Mouse (Mus musculus) G1E (cell line): ENCODE measurements around the gene Phykpl. TPM values are rescaled to one million over a fixed set of nuclear protein-coding genes. Genes with fewer than 3 reads are reported as not detected.
"Not testable (repeated sequence)": the region's sequence is repeated elsewhere in the genome, so short reads cannot be mapped to it uniquely, and the experiment has no call there.

Experiments
- ATAC-seq: 2 replicates; pipeline ENCODE4 v1.8.0; 2016; ENCODE audit warnings: mild to moderate bottlenecking; ENCODE audit not compliant: insufficient number of reproducible peaks, poor library complexity, low FRiP score, severe bottlenecking; ENCODE audit errors: extremely low read depth
- DNase-seq: peaks from one replicate; pipeline ENCODE4 v3.0.0; 2012; ENCODE audit warnings: low spot score
- H3K27me3 ChIP-seq: 2 replicates; pipeline ENCODE4 v1.6.1; 2012; ENCODE audit warnings: mild to moderate bottlenecking, low read length, inconsistent platforms; ENCODE audit not compliant: insufficient read depth
- H3K36me3 ChIP-seq: replicated peaks from 2 replicates; pipeline ENCODE3; 2012; ENCODE audit warnings: mild to moderate bottlenecking, inconsistent platforms
- H3K4me1 ChIP-seq: 2 replicates; pipeline ENCODE4 v1.6.1; 2012; ENCODE audit warnings: low read depth, low read length, inconsistent platforms, mixed read lengths; ENCODE audit not compliant: insufficient read depth
- H3K4me3 ChIP-seq: 2 replicates; pipeline ENCODE4 v1.5.1; 2012; ENCODE audit warnings: low read depth, mild to moderate bottlenecking, inconsistent platforms, low read length, moderate library complexity, mixed read lengths
- H3K9me3 ChIP-seq: replicated peaks from 2 replicates; pipeline ENCODE4 v1.6.1; 2012; ENCODE audit warnings: inconsistent platforms
- CTCF ChIP-seq: IDR thresholded peaks from 2 replicates; pipeline ENCODE4 v1.5.1; 2012; ENCODE audit warnings: low read depth, low read length, inconsistent platforms, mixed read lengths
- GATA1 ChIP-seq: IDR thresholded peaks from 2 replicates; pipeline ENCODE4 v1.6.1; 2012; ENCODE audit warnings: borderline replicate concordance, low read length, inconsistent platforms, mixed read lengths
- GATA2 ChIP-seq: IDR thresholded peaks from 2 replicates; pipeline ENCODE4 v1.6.1; 2012; ENCODE audit warnings: low read depth, low read length, inconsistent platforms, borderline replicate concordance
- POLR2AphosphoS5 ChIP-seq: IDR thresholded peaks from 2 replicates; pipeline ENCODE4 v1.6.1; 2012; ENCODE audit warnings: low read depth, low read length, inconsistent platforms; ENCODE audit not compliant: insufficient replicate concordance
- TAL1 ChIP-seq: conservative IDR thresholded peaks from 2 replicates; pipeline ENCODE4 v1.6.1; 2012; ENCODE audit warnings: low read depth, low read length, inconsistent platforms, mixed read lengths
- polyA plus RNA-seq: library from polyadenylated mRNA; stranded (reverse); fragments of >175 nt; gene quantifications from 2 replicates; pipeline ENCODE4 v1.2.3, GENCODE M21; 2012
- total RNA-seq, 2 experiments: library from RNA; stranded (forward) in 1 of 2; stranded (reverse) in 1 of 2; fragments of 200-1000 nt in 1 of 2; fragments of >200 nt in 1 of 2; fragmentation: Nextera tagmentation in 1 of 2; gene quantifications; 2 replicates each; pipeline ENCODE4 v1.2.3; 2014 to 2017

Phykpl gene
- total and polyA plus RNA-seq, 3 experiments = 11.0 to 52.0 (median 49.3) TPM

GRCm38 (mm10) chr11:51602253-51602652 lies 17.7 kb downstream of the Phykpl start:
- Histone ChIP-seq H3K9me3 (no peaks in the 10 kb centered on the region), H3K4me3 (peak overlapping the region; percentile 48; the same call in 1 of the 2 replicates), H3K27me3 (no peaks in the 10 kb centered on the region), H3K36me3 (peaks cover 89% of the 10 kb centered on the region), H3K4me1 (peaks cover 70% of the 10 kb centered on the region)
- DNase-seq (no peak), ATAC-seq (no peak)
- no peak for TF ChIP-seq TAL1
- no peak for TF ChIP-seq POLR2AphosphoS5

- DNase-seq (peak; percentile 75), ATAC-seq (no peak)
- no peak for TF ChIP-seq GATA1
- no peak for TF ChIP-seq GATA2
- no peak for TF ChIP-seq CTCF
- TF ChIP-seq POLR2AphosphoS5 = peak; percentile 84; the same call in 1 of the 2 replicates
- TF ChIP-seq TAL1 = no peak
- Histone ChIP-seq H3K4me3 (peak overlapping the region; percentile 96), H3K27me3 (no peaks in the 10 kb centered on the region), H3K9me3 (no peaks in the 10 kb centered on the region), H3K36me3 (peaks cover 53% of the 10 kb centered on the region), H3K4me1 (peaks cover 66% of the 10 kb centered on the region)
Measured at GRCm38 (mm10) chr11:51605602-51606446, 21.3 kb downstream of the Phykpl start.

GRCm38 (mm10) chr11:51606447-51607095 lies 22.0 kb downstream of the Phykpl start, which contains the start of gene Hnrnpab:
Gene Hnrnpab (minus strand): TSS chr11:51606847.
- peaks cover 46% of the 10 kb centered on the region for H3K36me3 ChIP-seq
- peak within 1 kb of the TSS; percentile 96 for H3K4me3 ChIP-seq
- DNase-seq (peak; percentile 96), ATAC-seq (peak; percentile 75)
- TF ChIP-seq POLR2AphosphoS5 = no peak; the same call in 1 of the 2 replicates
- TF ChIP-seq TAL1 = no peak
- no peak for TF ChIP-seq GATA2
- no peak for TF ChIP-seq GATA1
- TF ChIP-seq CTCF = no peak
- no peaks in the 10 kb centered on the region for H3K9me3 ChIP-seq
- H3K27me3 ChIP-seq = no peaks in the 10 kb centered on the region
- H3K4me1 ChIP-seq = peaks cover 59% of the 10 kb centered on the region

GRCm38 (mm10) chr11:51607096-51607738 lies 22.7 kb downstream of the Phykpl start:
- no peak for TF ChIP-seq POLR2AphosphoS5
- no peak for TF ChIP-seq CTCF
- no peak for TF ChIP-seq GATA1
- TF ChIP-seq TAL1 = no peak
- TF ChIP-seq GATA2 = no peak
- Histone ChIP-seq H3K4me3 (peak overlapping the region; percentile 96), H3K4me1 (peaks cover 53% of the 10 kb centered on the region), H3K36me3 (peaks cover 40% of the 10 kb centered on the region), H3K27me3 (no peaks in the 10 kb centered on the region), H3K9me3 (no peaks in the 10 kb centered on the region)
- DNase-seq = no peak
- ATAC-seq = no peak

GRCm38 (mm10) chr11:51609266-51609909 lies 24.8 kb downstream of the Phykpl start:
- Histone ChIP-seq H3K4me3 (peak overlapping the region; percentile 50; the same call in 1 of the 2 replicates), H3K9me3 (no peaks in the 10 kb centered on the region), H3K27me3 (no peaks in the 10 kb centered on the region), H3K4me1 (peaks cover 40% of the 10 kb centered on the region), H3K36me3 (peaks cover 18% of the 10 kb centered on the region)
- no peak for DNase-seq
- TF ChIP-seq TAL1 (no peak), GATA2 (no peak), POLR2AphosphoS5 (no peak), GATA1 (no peak), CTCF (no peak)
- peak; percentile 40; the same call in 1 of the 2 replicates for ATAC-seq

GRCm38 (mm10) chr11:51609940-51610339 lies 25.4 kb downstream of the Phykpl start:
- not testable (repeated sequence) for H3K9me3 ChIP-seq, DNase-seq, H3K27me3 ChIP-seq, ATAC-seq
- H3K36me3 ChIP-seq = peaks cover 12% of the 10 kb centered on the region
- peaks cover 40% of the 10 kb centered on the region for H3K4me1 ChIP-seq
- peak overlapping the region; percentile 50; the same call in 1 of the 2 replicates for H3K4me3 ChIP-seq
